Mouse (Mus musculus) kidney, adult 2 months (tissue): ENCODE data around the gene Rnaseh2a.

Source experiments
- CTCF ChIP-seq: fragments of 200-500 bp; conservative IDR thresholded peaks from 2 replicates; pipeline ENCODE4 v1.5.1; 2011; ENCODE audit warnings: low read depth, mild to moderate bottlenecking, control low read depth, low read length, moderate library complexity, mixed read lengths; ENCODE audit not compliant: insufficient read depth, insufficient read length
- POLR2A ChIP-seq: fragments of 200-500 bp; IDR thresholded peaks from one replicate; pipeline ENCODE4 v1.6.1; 2011; ENCODE audit warnings: low read depth, low read length, control low read depth

- TF ChIP-seq POLR2A (no peak), CTCF (no peak)
Observed at GRCm38 (mm10) chr8:85017209-85017608, 47.6 kb upstream of the Rnaseh2a start.
